Mouse (Mus musculus) limb, embryonic 15.5 days (tissue): Measurements from ENCODE around the gene Casc3. TPM values are rescaled to one million over a fixed set of nuclear protein-coding genes. Genes with fewer than 3 reads are reported as not detected.

Source experiments
- ATAC-seq: fragments of 200-750 bp; cut with Nextera tagmentation; 2 replicates; pipeline ENCODE4 v1.8.0; 2017; ENCODE audit warnings: low read depth, moderate TSS enrichment; ENCODE audit not compliant: insufficient number of reproducible peaks, low FRiP score, low TSS enrichment
- H3K27ac ChIP-seq: fragments of 300-500 bp; sonication (generic); 2 replicates; pipeline ENCODE4 v1.5.1; 2015; ENCODE audit warnings: moderate library complexity, mild to moderate bottlenecking, inconsistent platforms
- H3K27me3 ChIP-seq: fragments of 300-500 bp; sonication (generic); 2 replicates; pipeline ENCODE4 v1.6.1; 2015; ENCODE audit warnings: inconsistent platforms
- H3K36me3 ChIP-seq: fragments of 300-500 bp; sonication (generic); 2 replicates; pipeline ENCODE4 v1.6.1; 2015; ENCODE audit warnings: inconsistent platforms
- H3K4me1 ChIP-seq: fragments of 300-500 bp; sonication (generic); 2 replicates; pipeline ENCODE4 v1.6.1; 2015; ENCODE audit warnings: inconsistent platforms
- H3K4me2 ChIP-seq: fragments of 300-500 bp; sonication (generic); 2 replicates; pipeline ENCODE4 v1.6.1; 2015; ENCODE audit warnings: mild to moderate bottlenecking, inconsistent platforms
- H3K4me3 ChIP-seq: fragments of 300-500 bp; sonication (generic); 2 replicates; pipeline ENCODE4 v1.5.1; 2015; ENCODE audit warnings: mild to moderate bottlenecking, inconsistent platforms
- H3K9ac ChIP-seq: fragments of 300-500 bp; sonication (generic); 2 replicates; pipeline ENCODE4 v1.6.1; 2015; ENCODE audit warnings: inconsistent platforms
- H3K9me3 ChIP-seq: fragments of 300-500 bp; sonication (generic); 2 replicates; pipeline ENCODE4 v1.6.1; 2016; ENCODE audit warnings: inconsistent platforms
- WGBS: fragments of 180-500 bp; shearing (Covaris S2); methylation state at CpG from one replicate; pipeline ENCODE4 v1.1.7; 2015; 5-methylcytosine and 5-hydroxymethylcytosine counted together
- polyA plus RNA-seq: library from polyadenylated mRNA; unstranded; fragments of >200 nt; fragmentation: Nextera tagmentation; extraction: Ambion mirVana; gene quantifications from 2 replicates; pipeline ENCODE4 v1.2.1, GENCODE M21; 2015

The Casc3 gene
- polyA plus RNA-seq, 1 experiment from 2014 or later: 32.5 TPM

GRCm38 (mm10) chr11:98767276-98767675 lies 37.4 kb upstream of the Casc3 start:
- no peak for ATAC-seq
- no peaks in the 10 kb centered on the region for H3K9me3 ChIP-seq
- WGBS: 18% methylated on average over 9 of the region's 9 CpGs
- no peak overlapping the region for H3K27ac ChIP-seq
- H3K4me3 ChIP-seq: no peak overlapping the region
- peaks cover 59% of the 10 kb centered on the region for H3K4me1 ChIP-seq
- no peaks in the 10 kb centered on the region for H3K27me3 ChIP-seq
- H3K4me2 ChIP-seq: 0 out of 2 replicates have a peak overlapping the region, but pooled peaks have one; percentile 7
- peaks cover 56% of the 10 kb centered on the region for H3K36me3 ChIP-seq
- no peak overlapping the region for H3K9ac ChIP-seq

GRCm38 (mm10) chr11:98767713-98768112 lies 37.0 kb upstream of the Casc3 start:
- peaks cover 56% of the 10 kb centered on the region for H3K36me3 ChIP-seq

GRCm38 (mm10) chr11:98768127-98769006 lies 36.3 kb upstream of the Casc3 start:
- Histone ChIP-seq H3K4me3 (peak overlapping the region; percentile 13; the same call in 1 of the 2 replicates), H3K4me1 (peaks cover 59% of the 10 kb centered on the region), H3K4me2 (peak overlapping the region; percentile 27), H3K27me3 (no peaks in the 10 kb centered on the region), H3K27ac (peak overlapping the region; percentile 70), H3K36me3 (peaks cover 52% of the 10 kb centered on the region), H3K9me3 (no peaks in the 10 kb centered on the region), H3K9ac (no peak overlapping the region)
- 31% methylated on average over 39 of the region's 39 CpGs for WGBS
- no peak for ATAC-seq

More at GRCm38 (mm10) chr11:98767713-98768112, 37.0 kb upstream of the Casc3 start:
- H3K27me3 ChIP-seq: no peaks in the 10 kb centered on the region
- no peak overlapping the region for H3K9ac ChIP-seq
- no peaks in the 10 kb centered on the region for H3K9me3 ChIP-seq
- 0 out of 2 replicates have a peak overlapping the region, but pooled peaks have one; percentile 13 for H3K4me3 ChIP-seq
- H3K4me2 ChIP-seq: peak overlapping the region; percentile 27; the same call in 1 of the 2 replicates
- WGBS: 25% methylated on average over 4 of the region's 4 CpGs
- ATAC-seq: no peak
- H3K4me1 ChIP-seq: peaks cover 61% of the 10 kb centered on the region
- peak overlapping the region; percentile 70; the same call in 1 of the 2 replicates for H3K27ac ChIP-seq

GRCm38 (mm10) chr11:98769007-98769954 lies 35.4 kb upstream of the Casc3 start:
- ATAC-seq: no peak
- H3K4me3 ChIP-seq: no peak overlapping the region
- H3K9ac ChIP-seq: no peak overlapping the region
- WGBS: 88% methylated on average over 25 of the region's 25 CpGs
- H3K27me3 ChIP-seq: no peaks in the 10 kb centered on the region
- peaks cover 44% of the 10 kb centered on the region for H3K36me3 ChIP-seq
- peak overlapping the region; percentile 70; the same call in 1 of the 2 replicates for H3K27ac ChIP-seq
- H3K4me2 ChIP-seq: 0 out of 2 replicates have a peak overlapping the region, but pooled peaks have one; percentile 27
- H3K4me1 ChIP-seq: peaks cover 64% of the 10 kb centered on the region
- no peaks in the 10 kb centered on the region for H3K9me3 ChIP-seq

GRCm38 (mm10) chr11:98770096-98770975 lies 34.4 kb upstream of the Casc3 start:
- Histone ChIP-seq H3K4me3 (no peak overlapping the region), H3K27ac (no peak overlapping the region), H3K4me2 (no peak overlapping the region), H3K9me3 (no peaks in the 10 kb centered on the region), H3K9ac (no peak overlapping the region), H3K36me3 (peaks cover 35% of the 10 kb centered on the region), H3K4me1 (peaks cover 71% of the 10 kb centered on the region), H3K27me3 (no peaks in the 10 kb centered on the region)
- no peak for ATAC-seq
- 91% methylated on average over 26 of the region's 26 CpGs for WGBS

GRCm38 (mm10) chr11:98771131-98771530 lies 33.6 kb upstream of the Casc3 start:
- no peaks in the 10 kb centered on the region for H3K27me3 ChIP-seq
- no peak overlapping the region for H3K9ac ChIP-seq
- no peak for ATAC-seq
- no peak overlapping the region for H3K4me2 ChIP-seq
- H3K27ac ChIP-seq: no peak overlapping the region
- H3K4me1 ChIP-seq: peaks cover 71% of the 10 kb centered on the region
- peaks cover 31% of the 10 kb centered on the region for H3K36me3 ChIP-seq
- no peak overlapping the region for H3K4me3 ChIP-seq
- H3K9me3 ChIP-seq: no peaks in the 10 kb centered on the region
- 94% methylated on average over 18 of the region's 18 CpGs for WGBS

- H3K27ac ChIP-seq: 0 out of 2 replicates have a peak overlapping the region, but pooled peaks have one; percentile 3
- no peak overlapping the region for H3K4me2 ChIP-seq
- no peaks in the 10 kb centered on the region for H3K9me3 ChIP-seq
- no peak overlapping the region for H3K4me3 ChIP-seq
- peaks cover 71% of the 10 kb centered on the region for H3K4me1 ChIP-seq
- H3K27me3 ChIP-seq: no peaks in the 10 kb centered on the region
- H3K9ac ChIP-seq: no peak overlapping the region
- H3K36me3 ChIP-seq: peaks cover 29% of the 10 kb centered on the region
- no peak for ATAC-seq
- 89% methylated on average over 11 of the region's 11 CpGs for WGBS
Observed at GRCm38 (mm10) chr11:98771844-98772525, 32.7 kb upstream of the Casc3 start.

- Histone ChIP-seq H3K4me2 (0 out of 2 replicates have a peak overlapping the region, but pooled peaks have one; percentile 10), H3K27me3 (no peaks in the 10 kb centered on the region), H3K9ac (no peak overlapping the region), H3K36me3 (peaks cover 29% of the 10 kb centered on the region), H3K9me3 (no peaks in the 10 kb centered on the region), H3K27ac (0 out of 2 replicates have a peak overlapping the region, but pooled peaks have one; percentile 3), H3K4me1 (peaks cover 70% of the 10 kb centered on the region), H3K4me3 (no peak overlapping the region)
- 41% methylated on average over 8 of the region's 8 CpGs for WGBS
- no peak for ATAC-seq
Observed at GRCm38 (mm10) chr11:98772667-98773171, 32.0 kb upstream of the Casc3 start.

- Histone ChIP-seq H3K4me1 (peaks cover 64% of the 10 kb centered on the region), H3K9ac (no peak overlapping the region; the same call in 1 of the 2 replicates), H3K27ac (peak overlapping the region; percentile 35), H3K9me3 (no peaks in the 10 kb centered on the region), H3K4me3 (peak overlapping the region; percentile 37), H3K36me3 (peaks cover 22% of the 10 kb centered on the region), H3K27me3 (no peaks in the 10 kb centered on the region), H3K4me2 (peak overlapping the region; percentile 87)
- under 1% methylated on average over 36 of the region's 37 CpGs for WGBS
- peak; percentile 76 for ATAC-seq
Observed at GRCm38 (mm10) chr11:98773635-98774295, 30.9 kb upstream of the Casc3 start.
